Mouse (Mus musculus) bone marrow macrophage, adult 2 months (primary cell): ENCODE data around the gene Cenpa.

Experiments
- CTCF ChIP-seq: IDR thresholded peaks from 2 replicates; pipeline ENCODE4 v1.5.1; 2012; ENCODE audit warnings: low read depth, mild to moderate bottlenecking, low read length, moderate library complexity
- POLR2A ChIP-seq: IDR thresholded peaks from 2 replicates; pipeline ENCODE4 v1.6.1; 2012; ENCODE audit warnings: mild to moderate bottlenecking, low read depth, low read length, borderline replicate concordance

GRCm38 (mm10) chr5:30659042-30659441 is 7.5 kb upstream of the Cenpa start:
- no peak for TF ChIP-seq POLR2A
- TF ChIP-seq CTCF, result no peak
